Mouse (Mus musculus): ENCODE measurements around the gene Pigr. TPM values are rescaled to one million over a fixed set of nuclear protein-coding genes. Genes with fewer than 3 reads are reported as not detected.
A peak's percentile ranks its signal among the peaks of the same experiment; 100 is the strongest.

The Pigr gene
- polyA plus RNA-seq, 1 experiment from 2014 or later: 3.9 TPM

GRCm38 (mm10) chr1:130799399-130799798 lies 27.1 kb upstream of the Pigr start:
- Histone ChIP-seq H3K9me3 (ENCODE audit: control insufficient read depth, low read length) (no peaks in the 10 kb centered on the region), H3K27ac (ENCODE audit: low read length) (no peak overlapping the region), H3K36me3 (ENCODE audit: control insufficient read depth, insufficient read depth, low read length) (no peaks in the 10 kb centered on the region), H3K9ac (ENCODE audit: low read depth, low read length) (no peak overlapping the region), H3K4me2 (ENCODE audit: low read depth, low read length) (no peak overlapping the region), H3K4me1 (ENCODE audit: control insufficient read depth, insufficient read depth, low read length) (0 out of 2 replicates have a peak, but pooled peaks cover 4% of the 10 kb centered on the region), H3K4me3 (ENCODE audit: low read length) (no peak overlapping the region), H3K27me3 (replicated peaks; ENCODE audit: control insufficient read depth, insufficient read depth, low read length) (no peaks in the 10 kb centered on the region)
- no peak for ATAC-seq
- 85% methylated on average over 2 of the region's 2 CpGs for WGBS

GRCm38 (mm10) chr1:130800602-130801001 lies 25.9 kb upstream of the Pigr start, which contains the start of gene Fcamr:
Gene Fcamr, plus strand, starts transcription at chr1:130800902.
- no peak within 1 kb of the TSS for H3K4me3 ChIP-seq (ENCODE audit: low read length)
- H3K36me3 ChIP-seq (ENCODE audit: control insufficient read depth, insufficient read depth, low read length): no peaks in the 10 kb centered on the region
- H3K9me3 ChIP-seq (ENCODE audit: control insufficient read depth, low read length): no peaks in the 10 kb centered on the region
- WGBS: 88% methylated on average over 8 of the region's 8 CpGs
- H3K9ac ChIP-seq (ENCODE audit: low read depth, low read length): no peak within 1 kb of the TSS
- H3K4me2 ChIP-seq (ENCODE audit: low read depth, low read length): no peak within 1 kb of the TSS
- ATAC-seq: no peak
- H3K27me3 ChIP-seq (replicated peaks; ENCODE audit: control insufficient read depth, insufficient read depth, low read length): no peaks in the 10 kb centered on the region
- H3K27ac ChIP-seq (ENCODE audit: low read length): no peak within 1 kb of the TSS
- H3K4me1 ChIP-seq (ENCODE audit: control insufficient read depth, insufficient read depth, low read length): 0 out of 2 replicates have a peak, but pooled peaks cover 4% of the 10 kb centered on the region

GRCm38 (mm10) chr1:130801511-130801910 lies 25.0 kb upstream of the Pigr start:
- 0 out of 2 replicates have a peak, but pooled peaks cover 4% of the 10 kb centered on the region for H3K4me1 ChIP-seq (ENCODE audit: control insufficient read depth, insufficient read depth, low read length)
- H3K4me2 ChIP-seq (ENCODE audit: low read depth, low read length): no peak overlapping the region
- no peak overlapping the region for H3K27ac ChIP-seq (ENCODE audit: low read length)
- no peak overlapping the region for H3K9ac ChIP-seq (ENCODE audit: low read depth, low read length)
- ATAC-seq: no peak
- 65% methylated on average over 2 of the region's 2 CpGs for WGBS
- no peaks in the 10 kb centered on the region for H3K9me3 ChIP-seq (ENCODE audit: control insufficient read depth, low read length)
- H3K27me3 ChIP-seq (replicated peaks; ENCODE audit: control insufficient read depth, insufficient read depth, low read length): no peaks in the 10 kb centered on the region
- no peaks in the 10 kb centered on the region for H3K36me3 ChIP-seq (ENCODE audit: control insufficient read depth, insufficient read depth, low read length)
- H3K4me3 ChIP-seq (ENCODE audit: low read length): no peak overlapping the region

- 56% methylated on average over 6 of the region's 6 CpGs for WGBS
- Histone ChIP-seq H3K36me3 (ENCODE audit: control insufficient read depth, insufficient read depth, low read length) (no peaks in the 10 kb centered on the region), H3K9ac (ENCODE audit: low read depth, low read length) (no peak overlapping the region), H3K4me2 (ENCODE audit: low read depth, low read length) (no peak overlapping the region), H3K4me3 (ENCODE audit: low read length) (no peak overlapping the region), H3K4me1 (ENCODE audit: control insufficient read depth, insufficient read depth, low read length) (no peaks in the 10 kb centered on the region), H3K9me3 (ENCODE audit: control insufficient read depth, low read length) (no peaks in the 10 kb centered on the region), H3K27ac (ENCODE audit: low read length) (no peak overlapping the region), H3K27me3 (replicated peaks; ENCODE audit: control insufficient read depth, insufficient read depth, low read length) (no peaks in the 10 kb centered on the region)
- ATAC-seq: no peak
These were observed 23.5 kb upstream of the Pigr start for GRCm38 (mm10) chr1:130802976-130803375.

- no peak for ATAC-seq
- H3K9ac ChIP-seq (ENCODE audit: low read depth, low read length): no peak overlapping the region
- WGBS: 67% methylated on average over 6 of the region's 6 CpGs
- H3K4me1 ChIP-seq (ENCODE audit: control insufficient read depth, insufficient read depth, low read length): no peaks in the 10 kb centered on the region
- no peaks in the 10 kb centered on the region for H3K9me3 ChIP-seq (ENCODE audit: control insufficient read depth, low read length)
- no peak overlapping the region for H3K4me2 ChIP-seq (ENCODE audit: low read depth, low read length)
- H3K4me3 ChIP-seq (ENCODE audit: low read length): no peak overlapping the region
- no peak overlapping the region for H3K27ac ChIP-seq (ENCODE audit: low read length)
- H3K27me3 ChIP-seq (replicated peaks; ENCODE audit: control insufficient read depth, insufficient read depth, low read length): no peaks in the 10 kb centered on the region
- no peaks in the 10 kb centered on the region for H3K36me3 ChIP-seq (ENCODE audit: control insufficient read depth, insufficient read depth, low read length)
These were observed 22.2 kb upstream of the Pigr start for GRCm38 (mm10) chr1:130804279-130804678.

GRCm38 (mm10) chr1:130810906-130811305 lies 15.6 kb upstream of the Pigr start:
- 85% methylated on average over 3 of the region's 3 CpGs for WGBS
- no peaks in the 10 kb centered on the region for H3K4me1 ChIP-seq (ENCODE audit: control insufficient read depth, insufficient read depth, low read length)
- no peak overlapping the region for H3K4me3 ChIP-seq (ENCODE audit: low read length)

GRCm38 (mm10) chr1:130811316-130811715 lies 15.2 kb upstream of the Pigr start:
- no peak overlapping the region for H3K9ac ChIP-seq (ENCODE audit: low read depth, low read length)

More at GRCm38 (mm10) chr1:130810906-130811305, 15.6 kb upstream of the Pigr start:
- no peak overlapping the region for H3K27ac ChIP-seq (ENCODE audit: low read length)
- H3K4me2 ChIP-seq (ENCODE audit: low read depth, low read length): no peak overlapping the region
- H3K9ac ChIP-seq (ENCODE audit: low read depth, low read length): no peak overlapping the region
- H3K9me3 ChIP-seq (ENCODE audit: control insufficient read depth, low read length): no peaks in the 10 kb centered on the region
- H3K27me3 ChIP-seq (replicated peaks; ENCODE audit: control insufficient read depth, insufficient read depth, low read length): no peaks in the 10 kb centered on the region
- ATAC-seq: no peak
- H3K36me3 ChIP-seq (ENCODE audit: control insufficient read depth, insufficient read depth, low read length): no peaks in the 10 kb centered on the region

GRCm38 (mm10) chr1:130819737-130820136 lies 6.7 kb upstream of the Pigr start:
- 78% methylated on average over 1 of the region's 1 CpGs for WGBS
- H3K36me3 ChIP-seq (ENCODE audit: control insufficient read depth, insufficient read depth, low read length): no peaks in the 10 kb centered on the region
- H3K27ac ChIP-seq (ENCODE audit: low read length): no peak overlapping the region
- H3K9me3 ChIP-seq (ENCODE audit: control insufficient read depth, low read length): no peaks in the 10 kb centered on the region
- no peak for ATAC-seq
- no peak overlapping the region for H3K4me3 ChIP-seq (ENCODE audit: low read length)
- no peak overlapping the region for H3K9ac ChIP-seq (ENCODE audit: low read depth, low read length)
- no peaks in the 10 kb centered on the region for H3K27me3 ChIP-seq (replicated peaks; ENCODE audit: control insufficient read depth, insufficient read depth, low read length)
- no peak overlapping the region for H3K4me2 ChIP-seq (ENCODE audit: low read depth, low read length)
- H3K4me1 ChIP-seq (ENCODE audit: control insufficient read depth, insufficient read depth, low read length): peaks cover 6% of the 10 kb centered on the region; the same call in 1 of the 2 replicates

More at GRCm38 (mm10) chr1:130811316-130811715, 15.2 kb upstream of the Pigr start:
- no peak for ATAC-seq
- Histone ChIP-seq H3K9me3 (ENCODE audit: control insufficient read depth, low read length) (no peaks in the 10 kb centered on the region), H3K36me3 (ENCODE audit: control insufficient read depth, insufficient read depth, low read length) (no peaks in the 10 kb centered on the region), H3K27ac (ENCODE audit: low read length) (no peak overlapping the region), H3K27me3 (replicated peaks; ENCODE audit: control insufficient read depth, insufficient read depth, low read length) (no peaks in the 10 kb centered on the region), H3K4me2 (ENCODE audit: low read depth, low read length) (no peak overlapping the region), H3K4me1 (ENCODE audit: control insufficient read depth, insufficient read depth, low read length) (no peaks in the 10 kb centered on the region), H3K4me3 (ENCODE audit: low read length) (no peak overlapping the region)
- WGBS: 68% methylated on average over 17 of the region's 17 CpGs

- H3K4me2 ChIP-seq (ENCODE audit: low read depth, low read length): no peak overlapping the region
- no peaks in the 10 kb centered on the region for H3K9me3 ChIP-seq (ENCODE audit: control insufficient read depth, low read length)
- peak overlapping the region; percentile 50; the same call in 1 of the 2 replicates for H3K27ac ChIP-seq (ENCODE audit: low read length)
- H3K36me3 ChIP-seq (ENCODE audit: control insufficient read depth, insufficient read depth, low read length): no peaks in the 10 kb centered on the region
- ATAC-seq: peak; percentile 59
- H3K9ac ChIP-seq (ENCODE audit: low read depth, low read length): no peak overlapping the region
- H3K4me3 ChIP-seq (ENCODE audit: low read length): no peak overlapping the region
- WGBS: 81% methylated on average over 7 of the region's 7 CpGs
- H3K27me3 ChIP-seq (replicated peaks; ENCODE audit: control insufficient read depth, insufficient read depth, low read length): no peaks in the 10 kb centered on the region
- H3K4me1 ChIP-seq (ENCODE audit: control insufficient read depth, insufficient read depth, low read length): peaks cover 6% of the 10 kb centered on the region; the same call in 1 of the 2 replicates
These were observed 6.0 kb upstream of the Pigr start for GRCm38 (mm10) chr1:130820316-130821148.
